Mouse (Mus musculus) stomach, embryonic 14.5 days (tissue): ENCODE measurements around the gene Hdac1. TPM values are rescaled to one million over a fixed set of nuclear protein-coding genes. Genes with fewer than 3 reads are reported as not detected.

Experiments used
- ATAC-seq: fragments of 200-750 bp; cut with Nextera tagmentation; 2 replicates; pipeline ENCODE4 v1.8.0; 2017; ENCODE audit warnings: low read depth, moderate TSS enrichment; ENCODE audit not compliant: insufficient number of reproducible peaks, insufficient read depth, low FRiP score
- H3K27ac ChIP-seq: fragments of 300-500 bp; sonication (generic); 2 replicates; pipeline ENCODE4 v1.5.1; 2014; ENCODE audit warnings: mild to moderate bottlenecking, low read length, moderate library complexity, mixed read lengths
- H3K27me3 ChIP-seq: fragments of 300-500 bp; sonication (generic); 2 replicates; pipeline ENCODE4 v1.6.1; 2014; ENCODE audit warnings: low read length, control low read depth, mixed read lengths; ENCODE audit not compliant: control insufficient read depth, insufficient read depth
- H3K36me3 ChIP-seq: fragments of 300-500 bp; sonication (generic); 2 replicates; pipeline ENCODE4 v1.6.1; 2014; ENCODE audit warnings: mild to moderate bottlenecking, control low read depth, low read length, moderate library complexity, mixed read lengths; ENCODE audit not compliant: control insufficient read depth, insufficient read depth
- H3K4me1 ChIP-seq: fragments of 300-500 bp; sonication (generic); 2 replicates; pipeline ENCODE4 v1.6.1; 2014; ENCODE audit warnings: low read length, control low read depth, mixed read lengths; ENCODE audit not compliant: control insufficient read depth, insufficient read depth
- H3K4me2 ChIP-seq: fragments of 300-500 bp; sonication (generic); replicated peaks from 2 replicates; pipeline ENCODE4 v1.6.1; 2014; ENCODE audit warnings: low read depth, low read length, control low read depth
- H3K4me3 ChIP-seq: fragments of 300-500 bp; sonication (generic); 2 replicates; pipeline ENCODE4 v1.5.1; 2014; ENCODE audit warnings: low read depth, low read length, control low read depth
- H3K9ac ChIP-seq: fragments of 300-500 bp; sonication (generic); replicated peaks from 2 replicates; pipeline ENCODE4 v1.6.1; 2014; ENCODE audit warnings: low read depth, mild to moderate bottlenecking, control low read depth, low read length, moderate library complexity, mixed read lengths
- H3K9me3 ChIP-seq: fragments of 300-500 bp; sonication (generic); 2 replicates; pipeline ENCODE4 v1.6.1; 2016; ENCODE audit warnings: low read depth, low read length, control low read depth; ENCODE audit not compliant: control insufficient read depth
- WGBS: fragments of 180-500 bp; shearing (Covaris S2); extraction: QIAGEN DNeasy Blood & Tissue Kit; methylation state at CpG from one replicate; pipeline ENCODE4 v1.1.7; 2014; 5-methylcytosine and 5-hydroxymethylcytosine counted together
- polyA plus RNA-seq: library from polyadenylated mRNA; unstranded; fragments of >200 nt; fragmentation: Nextera tagmentation; extraction: Ambion mirVana; gene quantifications from 2 replicates; pipeline ENCODE4 v1.2.1, GENCODE M21; 2014

Gene Hdac1
- polyA plus RNA-seq, 1 experiment from 2014 or later, result 217 TPM

- ATAC-seq, result no peak
- no peak overlapping the region for H3K4me2 ChIP-seq
- no peak overlapping the region for H3K4me3 ChIP-seq
- H3K9ac ChIP-seq, result no peak overlapping the region
- no peaks in the 10 kb centered on the region for H3K36me3 ChIP-seq
- no peak overlapping the region for H3K27ac ChIP-seq
- no peaks in the 10 kb centered on the region for H3K9me3 ChIP-seq
- no peaks in the 10 kb centered on the region for H3K27me3 ChIP-seq
- WGBS, result 84% methylated on average over 6 of the region's 6 CpGs
- H3K4me1 ChIP-seq, result 0 out of 2 replicates have a peak, but pooled peaks cover under 1% of the 10 kb centered on the region
Observed at GRCm38 (mm10) chr4:129570028-129570427, 27.5 kb upstream of the Hdac1 start.

GRCm38 (mm10) chr4:129568366-129568765, 25.9 kb upstream of the Hdac1 start:
- no peak overlapping the region for H3K9ac ChIP-seq
- no peaks in the 10 kb centered on the region for H3K9me3 ChIP-seq
- no peak overlapping the region for H3K4me3 ChIP-seq
- no peaks in the 10 kb centered on the region for H3K36me3 ChIP-seq
- ATAC-seq, result no peak
- H3K4me1 ChIP-seq, result peaks cover 6% of the 10 kb centered on the region
- no peaks in the 10 kb centered on the region for H3K27me3 ChIP-seq
- WGBS, result 91% methylated on average over 7 of the region's 7 CpGs
- H3K4me2 ChIP-seq, result no peak overlapping the region
- no peak overlapping the region for H3K27ac ChIP-seq

GRCm38 (mm10) chr4:129565139-129565538, 22.6 kb upstream of the Hdac1 start:
- 85% methylated on average over 6 of the region's 6 CpGs for WGBS
- Histone ChIP-seq H3K9me3 (no peaks in the 10 kb centered on the region), H3K9ac (no peak overlapping the region), H3K4me1 (peaks cover 7% of the 10 kb centered on the region), H3K36me3 (no peaks in the 10 kb centered on the region), H3K27me3 (no peaks in the 10 kb centered on the region), H3K27ac (no peak overlapping the region), H3K4me3 (no peak overlapping the region), H3K4me2 (no peak overlapping the region)
- no peak for ATAC-seq

- no peak overlapping the region for H3K27ac ChIP-seq
- no peaks in the 10 kb centered on the region for H3K9me3 ChIP-seq
- no peak for ATAC-seq
- peaks cover 7% of the 10 kb centered on the region for H3K4me1 ChIP-seq
- H3K36me3 ChIP-seq, result no peaks in the 10 kb centered on the region
- H3K9ac ChIP-seq, result no peak overlapping the region
- 15% methylated on average over 8 of the region's 8 CpGs for WGBS
- H3K27me3 ChIP-seq, result no peaks in the 10 kb centered on the region
- no peak overlapping the region for H3K4me3 ChIP-seq
- H3K4me2 ChIP-seq, result no peak overlapping the region
Observed at GRCm38 (mm10) chr4:129563718-129564117, 21.2 kb upstream of the Hdac1 start.

GRCm38 (mm10) chr4:129561184-129561583, 18.7 kb upstream of the Hdac1 start:
- Histone ChIP-seq H3K9me3 (no peaks in the 10 kb centered on the region), H3K4me2 (no peak overlapping the region), H3K4me3 (no peak overlapping the region), H3K9ac (no peak overlapping the region), H3K27me3 (no peaks in the 10 kb centered on the region), H3K36me3 (no peaks in the 10 kb centered on the region), H3K4me1 (peaks cover 13% of the 10 kb centered on the region), H3K27ac (no peak overlapping the region)
- WGBS, result 76% methylated on average over 5 of the region's 5 CpGs
- ATAC-seq, result no peak

- Histone ChIP-seq H3K4me1 (peaks cover 11% of the 10 kb centered on the region), H3K36me3 (no peaks in the 10 kb centered on the region), H3K4me3 (no peak overlapping the region), H3K27me3 (no peaks in the 10 kb centered on the region), H3K9ac (no peak overlapping the region), H3K4me2 (no peak overlapping the region), H3K9me3 (no peaks in the 10 kb centered on the region), H3K27ac (no peak overlapping the region)
- 88% methylated on average over 12 of the region's 12 CpGs for WGBS
- ATAC-seq, result no peak
Observed at GRCm38 (mm10) chr4:129558321-129558955, 15.9 kb upstream of the Hdac1 start.

GRCm38 (mm10) chr4:129557256-129557808, 14.8 kb upstream of the Hdac1 start:
- ATAC-seq, result 0 out of 2 replicates have a peak, but pooled peaks have one; percentile 24
- Histone ChIP-seq H3K9me3 (no peaks in the 10 kb centered on the region), H3K4me2 (peak overlapping the region; percentile 87), H3K9ac (no peak overlapping the region), H3K4me1 (0 out of 2 replicates have a peak, but pooled peaks cover 9% of the 10 kb centered on the region), H3K27ac (peak overlapping the region; percentile 33; the same call in 1 of the 2 replicates), H3K36me3 (no peaks in the 10 kb centered on the region), H3K27me3 (no peaks in the 10 kb centered on the region), H3K4me3 (peak overlapping the region; percentile 52; the same call in 1 of the 2 replicates)
- WGBS, result 60% methylated on average over 9 of the region's 9 CpGs

GRCm38 (mm10) chr4:129556532-129557223, 14.2 kb upstream of the Hdac1 start:
- H3K4me2 ChIP-seq, result peak overlapping the region; percentile 87
- peak overlapping the region; percentile 45; the same call in 1 of the 2 replicates for H3K9ac ChIP-seq
- peak overlapping the region; percentile 52 for H3K4me3 ChIP-seq
- peak; percentile 85 for ATAC-seq
- WGBS, result 8% methylated on average over 33 of the region's 33 CpGs
- H3K4me1 ChIP-seq, result 0 out of 2 replicates have a peak, but pooled peaks cover 9% of the 10 kb centered on the region
- H3K27ac ChIP-seq, result peak overlapping the region; percentile 33; the same call in 1 of the 2 replicates
- H3K9me3 ChIP-seq, result no peaks in the 10 kb centered on the region
- no peaks in the 10 kb centered on the region for H3K27me3 ChIP-seq
- no peaks in the 10 kb centered on the region for H3K36me3 ChIP-seq
